Mouse (Mus musculus): ENCODE data around the gene Serpinf1. TPM values are rescaled to one million over a fixed set of nuclear protein-coding genes. Genes with fewer than 3 reads are reported as not detected.
A peak's percentile ranks its signal among the peaks of the same experiment; 100 is the strongest.

Gene Serpinf1
- 76.0 and 77.8 TPM in 2 replicates for total RNA-seq (2017)

- ATAC-seq (replicated peaks; ENCODE audit: low read depth, poor library complexity, severe bottlenecking) = peak; percentile 52
These were observed at the start of gene Serpinf1 for GRCm38 (mm10) chr11:75422013-75422792. Gene Serpinf1 (minus strand): TSS chr11:75422701.

- ATAC-seq (replicated peaks; ENCODE audit: low read depth, poor library complexity, severe bottlenecking) = no peak
These were observed 48.2 kb upstream of the Serpinf1 start for GRCm38 (mm10) chr11:75470675-75471074.

GRCm38 (mm10) chr11:75469261-75469660 lies 46.8 kb upstream of the Serpinf1 start:
- no peak for ATAC-seq (replicated peaks; ENCODE audit: low read depth, poor library complexity, severe bottlenecking)

GRCm38 (mm10) chr11:75468410-75468809 lies 45.9 kb upstream of the Serpinf1 start:
- no peak for ATAC-seq (replicated peaks; ENCODE audit: low read depth, poor library complexity, severe bottlenecking)

- peak; percentile 73 for ATAC-seq (replicated peaks; ENCODE audit: low read depth, poor library complexity, severe bottlenecking)
These were observed 45.2 kb upstream of the Serpinf1 start for GRCm38 (mm10) chr11:75467512-75468215.

- ATAC-seq (replicated peaks; ENCODE audit: low read depth, poor library complexity, severe bottlenecking) = no peak
These were observed 44.4 kb upstream of the Serpinf1 start for GRCm38 (mm10) chr11:75466731-75467505.

GRCm38 (mm10) chr11:75465051-75465450 lies 42.5 kb upstream of the Serpinf1 start:
- ATAC-seq (replicated peaks; ENCODE audit: low read depth, poor library complexity, severe bottlenecking) = no peak

- no peak for ATAC-seq (replicated peaks; ENCODE audit: low read depth, poor library complexity, severe bottlenecking)
These were observed 41.9 kb upstream of the Serpinf1 start for GRCm38 (mm10) chr11:75464417-75464816.

GRCm38 (mm10) chr11:75463624-75464023 lies 41.1 kb upstream of the Serpinf1 start:
- no peak for ATAC-seq (replicated peaks; ENCODE audit: low read depth, poor library complexity, severe bottlenecking)

- no peak for ATAC-seq (replicated peaks; ENCODE audit: low read depth, poor library complexity, severe bottlenecking)
These were observed 40.4 kb upstream of the Serpinf1 start for GRCm38 (mm10) chr11:75462865-75463336.

- ATAC-seq (replicated peaks; ENCODE audit: low read depth, poor library complexity, severe bottlenecking) = no peak
These were observed 39.8 kb upstream of the Serpinf1 start for GRCm38 (mm10) chr11:75462253-75462783.

GRCm38 (mm10) chr11:75461743-75462252 lies 39.3 kb upstream of the Serpinf1 start:
- ATAC-seq (replicated peaks; ENCODE audit: low read depth, poor library complexity, severe bottlenecking) = no peak

GRCm38 (mm10) chr11:75460844-75461742 lies 38.6 kb upstream of the Serpinf1 start, which contains the start of gene Tlcd2:
Gene Tlcd2 (plus strand): TSS chr11:75461715.
- ATAC-seq (replicated peaks; ENCODE audit: low read depth, poor library complexity, severe bottlenecking) = peak; percentile 77

GRCm38 (mm10) chr11:75460103-75460843 lies 37.8 kb upstream of the Serpinf1 start:
- ATAC-seq (replicated peaks; ENCODE audit: low read depth, poor library complexity, severe bottlenecking) = peak; percentile 51

GRCm38 (mm10) chr11:75459751-75460102 lies 37.2 kb upstream of the Serpinf1 start:
- ATAC-seq (replicated peaks; ENCODE audit: low read depth, poor library complexity, severe bottlenecking) = no peak

- no peak for ATAC-seq (replicated peaks; ENCODE audit: low read depth, poor library complexity, severe bottlenecking)
These were observed 36.7 kb upstream of the Serpinf1 start for GRCm38 (mm10) chr11:75459141-75459711.

GRCm38 (mm10) chr11:75458628-75459041 lies 36.1 kb upstream of the Serpinf1 start:
- ATAC-seq (replicated peaks; ENCODE audit: low read depth, poor library complexity, severe bottlenecking) = peak; percentile 6; the same call in 1 of the 2 replicates

- ATAC-seq (replicated peaks; ENCODE audit: low read depth, poor library complexity, severe bottlenecking) = no peak
These were observed 35.7 kb upstream of the Serpinf1 start for GRCm38 (mm10) chr11:75458169-75458568.
